Mouse (Mus musculus) lung, postnatal 25 days (tissue): ENCODE data around the gene Zmiz2.
"Not testable (repeated sequence)": the region's sequence is repeated elsewhere in the genome, so short reads cannot be mapped to it uniquely, and the experiment has no call there.

Experiments
- DNase-seq: peaks from one replicate; pipeline ENCODE4 v3.0.0; 2022; ENCODE audit warnings: low spot score

Zmiz2 gene

DNA sequence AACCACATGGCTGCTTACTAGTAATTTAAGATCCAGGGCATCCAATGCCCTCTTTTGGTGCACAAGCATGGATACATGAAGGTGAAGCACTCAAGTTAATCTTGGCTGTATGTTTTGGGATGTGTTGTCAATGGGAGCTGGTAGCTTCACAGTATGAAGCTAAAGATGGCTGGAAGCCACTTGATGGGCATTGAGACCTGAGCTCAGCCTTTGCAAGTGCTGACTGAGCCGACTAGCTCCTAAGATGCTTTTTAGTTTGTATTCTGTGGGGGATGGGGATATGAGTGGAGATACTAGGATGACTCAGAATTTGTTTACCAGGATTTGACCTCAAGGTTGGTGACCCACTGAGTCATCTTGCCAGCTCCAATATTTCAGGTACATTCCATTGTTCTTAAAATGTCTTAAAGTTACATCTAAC lies 31.4 kb downstream of the Zmiz2 start:
- DNase-seq, result no peak

DNA sequence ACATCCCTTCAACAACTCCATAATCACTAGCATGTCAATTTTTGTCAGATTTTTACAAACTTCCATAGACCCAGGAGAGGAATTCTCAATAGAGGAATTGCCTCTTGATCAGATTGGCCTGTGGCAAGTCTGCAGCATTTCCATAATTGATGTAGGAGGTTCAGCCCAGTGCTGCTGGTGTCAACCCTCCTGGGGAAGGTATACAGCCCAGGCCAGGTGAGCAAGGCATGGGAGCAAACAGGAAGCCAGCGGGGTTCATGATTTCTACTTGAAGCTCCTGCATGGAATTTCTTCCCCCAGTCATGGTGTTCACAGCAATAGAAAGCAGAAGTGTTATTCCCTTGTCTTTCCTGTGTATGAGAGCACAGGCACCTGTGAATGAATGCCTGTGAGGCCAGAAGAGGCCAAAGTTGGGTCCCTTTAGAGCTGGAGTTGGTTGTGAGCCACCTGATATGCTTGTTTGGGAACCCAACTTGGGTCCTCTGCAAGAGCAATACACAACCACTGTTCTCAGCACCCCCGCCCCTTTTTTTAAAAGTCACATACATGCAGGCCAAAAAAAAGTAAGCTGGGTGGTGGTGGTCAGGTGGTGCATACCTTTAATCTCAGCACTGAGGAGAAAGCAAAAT lies 32.0 kb downstream of the Zmiz2 start:
- no peak for DNase-seq

- no peak for DNase-seq
Observed at GRCm38 (mm10) chr11:6430186-6430585, 41.3 kb downstream of the Zmiz2 start.

- peak; percentile 50 for DNase-seq
Observed at GRCm38 (mm10) chr11:6436442-6436841, 47.6 kb downstream of the Zmiz2 start.

DNA sequence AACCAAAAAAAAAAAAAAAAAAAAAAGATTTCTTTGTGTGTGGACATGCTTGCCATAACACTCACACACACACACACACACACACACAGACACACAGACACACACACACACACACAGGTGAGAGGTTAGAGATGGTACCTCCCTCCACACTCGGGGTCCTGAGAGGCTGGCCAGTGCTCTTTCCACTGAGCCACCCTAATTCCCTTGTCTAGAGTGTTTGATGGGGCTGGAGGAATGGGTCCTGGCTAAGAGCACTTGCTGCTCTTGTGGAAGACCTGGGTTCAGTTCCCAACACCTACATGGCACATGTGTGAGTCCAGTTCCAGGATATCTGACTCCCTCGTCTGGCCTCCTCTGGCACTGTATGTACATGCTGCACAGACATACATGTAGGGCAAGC lies 48.8 kb downstream of the Zmiz2 start:
- DNase-seq, result no peak

GRCm38 (mm10) chr11:6440171-6440570 lies 51.3 kb downstream of the Zmiz2 start:
- no peak for DNase-seq

DNA sequence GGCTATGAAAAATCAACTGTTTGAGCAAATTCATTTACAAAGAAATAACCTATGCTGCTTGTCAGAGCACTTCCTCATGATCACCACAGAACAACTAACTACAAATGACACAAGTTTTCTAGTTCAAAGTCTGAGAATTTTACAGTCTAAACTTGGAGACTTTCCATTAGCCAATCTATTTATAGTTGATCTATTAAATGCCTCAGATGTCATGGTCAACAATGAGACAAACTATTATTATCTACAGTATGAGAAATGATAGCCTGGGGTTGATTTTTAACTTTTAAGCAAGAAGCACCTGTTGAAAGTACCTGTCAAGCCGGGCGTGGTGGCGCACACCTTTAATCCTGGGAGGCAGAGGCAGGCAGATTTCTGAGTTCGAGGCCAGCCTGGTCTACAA lies 53.7 kb downstream of the Zmiz2 start:
- DNase-seq, result no peak

- no peak for DNase-seq
Observed at GRCm38 (mm10) chr11:6443102-6443501, 54.2 kb downstream of the Zmiz2 start.

GRCm38 (mm10) chr11:6443727-6444076 lies 54.8 kb downstream of the Zmiz2 start:
- DNase-seq, result no peak

- DNase-seq, result peak; percentile 99
Observed at GRCm38 (mm10) chr11:6444077-6444853, 55.4 kb downstream of the Zmiz2 start, which contains the start of gene H2afv. H2afv (minus strand) TSS chr11:6444443.

- no peak for DNase-seq
Observed at GRCm38 (mm10) chr11:6445441-6445840, 56.6 kb downstream of the Zmiz2 start.

GRCm38 (mm10) chr11:6445951-6446350 lies 57.1 kb downstream of the Zmiz2 start:
- no peak for DNase-seq

DNA sequence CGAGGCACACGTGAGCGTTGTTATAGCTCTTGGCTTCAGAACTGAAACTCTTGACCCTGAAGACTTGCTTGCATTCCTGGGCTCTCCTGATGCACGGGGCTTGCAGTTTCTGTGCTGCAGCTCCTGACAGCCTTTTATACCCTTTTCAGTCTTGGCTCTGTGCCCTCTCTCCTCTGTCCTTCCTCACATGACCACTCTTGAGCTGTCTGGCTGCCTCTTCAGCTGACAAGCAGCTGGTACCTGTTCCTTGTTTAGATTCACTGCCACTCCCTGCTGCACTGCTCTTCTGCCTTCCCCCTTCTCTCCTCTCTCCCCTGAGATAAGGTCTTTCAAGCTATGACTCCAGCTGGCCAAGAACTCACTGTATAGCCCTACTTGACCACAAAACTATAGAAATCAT lies 58.6 kb downstream of the Zmiz2 start:
- no peak for DNase-seq

DNA sequence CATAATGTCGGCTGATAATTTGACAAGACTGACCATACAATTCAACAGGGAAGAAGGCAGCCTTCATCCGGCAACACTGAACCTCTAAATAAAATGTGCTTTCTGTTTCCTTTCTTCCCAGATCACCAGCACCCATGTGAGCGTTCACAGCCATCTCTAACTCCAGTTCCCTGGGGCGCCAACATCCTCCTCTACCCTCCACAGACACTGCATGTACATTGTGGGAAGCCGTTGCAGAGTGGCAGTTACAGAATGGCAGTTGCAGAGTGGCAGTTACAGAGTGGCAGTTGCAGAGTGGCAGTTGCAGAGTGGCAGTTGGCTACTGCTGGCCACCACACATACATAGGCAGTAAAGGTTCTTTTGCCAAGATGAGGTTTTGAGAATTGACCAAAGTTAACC lies 59.3 kb downstream of the Zmiz2 start:
- not testable (repeated sequence) for DNase-seq
